Mouse (Mus musculus) R1 (cell line): Measurements from ENCODE around the gene Il1r1.

ENCODE experiments used
- DNase-seq: peaks from one replicate; pipeline ENCODE4 v3.0.0-alpha.2; 2018; ENCODE audit warnings: low read depth, low spot score

The Il1r1 gene

GRCm38 (mm10) chr1:40224539-40225284, at the start of gene Il1r1:
Gene Il1r1, plus strand, starts transcription at chr1:40225080.
- no peak for DNase-seq

DNA sequence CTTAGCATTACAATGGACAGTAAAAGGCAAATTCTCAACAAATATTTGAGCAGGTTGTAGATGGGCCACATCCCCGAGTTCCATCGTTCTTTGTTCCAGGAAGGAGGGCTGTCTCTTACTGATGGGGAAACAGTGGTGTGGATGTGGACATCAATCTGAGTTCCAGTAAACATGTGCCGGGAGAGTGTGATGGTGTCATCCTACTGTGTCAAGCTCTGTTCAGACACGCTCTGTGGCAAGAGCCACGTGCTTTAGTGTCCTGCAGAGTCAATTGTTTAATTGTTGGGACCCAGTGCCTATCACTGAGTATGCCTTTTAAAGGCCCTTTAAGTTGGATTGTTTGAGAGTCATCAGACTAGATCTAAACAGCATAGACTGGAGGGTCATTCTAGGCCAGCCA, 49.8 kb upstream of the Il1r1 start:
- no peak for DNase-seq

GRCm38 (mm10) chr1:40175797-40176196, 49.1 kb upstream of the Il1r1 start:
- DNase-seq, result no peak

DNA sequence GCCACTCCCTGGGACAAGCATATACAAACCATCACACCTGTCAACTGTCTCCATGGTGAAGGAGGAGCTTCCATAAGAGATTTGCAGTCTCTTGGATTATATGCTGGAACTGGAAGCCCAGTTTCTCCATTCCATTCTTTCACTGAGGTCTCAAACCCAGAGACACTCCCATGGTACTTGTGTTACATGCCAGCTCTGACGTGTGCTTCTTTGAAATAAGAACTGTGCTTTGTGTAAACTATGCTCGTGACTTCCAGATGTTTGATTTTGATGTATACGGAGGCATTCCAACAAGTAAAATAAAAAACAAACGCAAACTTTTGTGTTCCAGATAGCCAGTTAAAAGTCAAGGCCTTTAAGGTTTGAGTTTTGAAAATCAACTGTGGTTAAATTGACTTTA, 45.8 kb upstream of the Il1r1 start:
- DNase-seq, result no peak

GRCm38 (mm10) chr1:40179493-40179892, 45.4 kb upstream of the Il1r1 start:
- no peak for DNase-seq

- DNase-seq, result no peak
These were observed 44.0 kb upstream of the Il1r1 start for GRCm38 (mm10) chr1:40180861-40181260.

DNA sequence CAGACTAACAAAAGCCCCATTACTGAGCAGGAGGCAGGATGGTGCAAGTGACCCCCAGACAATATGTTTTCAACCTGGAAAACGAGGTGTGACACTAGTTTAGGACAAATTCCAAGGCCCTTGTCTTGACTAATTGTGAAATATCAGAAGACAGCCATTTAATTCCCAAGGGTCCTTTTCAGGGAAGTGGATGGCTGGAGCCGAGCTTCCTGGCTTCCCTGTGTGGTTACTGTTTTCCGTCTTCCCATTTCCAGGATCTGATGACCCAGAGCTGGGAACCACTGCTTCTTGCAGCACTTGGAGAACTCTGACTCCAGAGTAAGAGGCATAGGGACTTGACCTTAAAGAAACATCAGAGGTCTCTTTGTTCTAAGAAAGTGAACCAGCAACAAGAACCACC, 43.2 kb upstream of the Il1r1 start:
- no peak for DNase-seq

GRCm38 (mm10) chr1:40183410-40183809, 41.5 kb upstream of the Il1r1 start:
- DNase-seq, result no peak

DNA sequence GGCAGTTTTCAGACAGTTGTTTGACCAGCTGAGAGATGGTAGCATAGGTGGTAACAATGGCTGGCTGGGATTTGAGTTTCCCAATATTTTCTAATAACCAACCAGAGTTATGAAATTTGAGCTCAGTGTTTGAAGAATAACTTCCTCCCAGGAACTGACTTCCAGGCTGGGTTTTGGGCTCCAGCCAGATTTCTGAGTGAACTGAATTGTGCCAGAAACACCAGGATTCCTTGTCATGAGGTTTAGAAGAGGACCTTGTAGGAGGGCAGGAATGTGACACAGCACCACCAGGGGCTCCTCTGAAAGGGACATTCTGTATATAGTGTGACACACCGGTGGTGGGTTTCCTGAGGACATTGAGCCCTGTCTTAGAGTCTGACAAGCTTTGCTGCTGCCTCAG, 36.9 kb upstream of the Il1r1 start:
- DNase-seq, result no peak

- no peak for DNase-seq
These were observed 34.9 kb upstream of the Il1r1 start for GRCm38 (mm10) chr1:40190025-40190424.

DNA sequence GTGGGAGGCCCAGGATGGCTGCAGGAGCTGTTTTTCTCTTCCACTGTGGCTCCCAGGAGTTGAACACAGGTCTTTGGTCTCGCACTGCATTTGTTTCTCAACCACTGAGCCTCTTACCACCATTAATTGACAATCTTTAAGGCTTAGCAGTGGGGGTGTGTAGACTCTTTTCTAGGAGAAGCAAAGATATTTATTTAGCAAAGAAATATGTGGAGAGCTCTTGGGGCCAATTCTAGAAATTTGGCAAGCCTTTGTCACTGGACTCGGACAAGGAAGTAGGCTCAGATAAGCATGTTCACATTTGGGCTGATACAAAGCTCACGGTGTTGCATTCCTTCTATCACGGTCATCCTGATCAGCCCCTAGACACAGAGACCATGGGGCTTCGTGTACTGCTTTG, 34.0 kb upstream of the Il1r1 start:
- DNase-seq, result no peak

DNA sequence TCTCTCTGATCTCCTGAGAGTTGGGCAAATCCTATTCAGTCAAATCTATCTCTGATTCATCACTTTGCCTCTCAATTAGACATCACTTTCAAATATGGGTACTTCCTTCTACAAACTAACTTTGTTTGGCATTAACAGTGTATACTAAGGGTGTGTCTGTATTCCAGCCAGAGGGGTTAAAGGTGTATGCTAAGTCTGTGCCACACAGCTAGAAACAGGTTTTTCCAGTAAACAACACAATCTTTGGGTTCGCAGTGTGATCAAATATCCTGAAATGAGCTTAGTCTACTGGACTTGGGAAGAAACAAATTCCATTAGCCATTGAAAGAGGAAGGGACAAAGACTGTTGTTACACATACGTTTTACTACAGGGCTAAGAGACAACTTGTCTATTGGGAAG, 30.6 kb upstream of the Il1r1 start:
- DNase-seq, result no peak

- DNase-seq, result no peak
These were observed 11.3 kb upstream of the Il1r1 start for GRCm38 (mm10) chr1:40213337-40214159.

GRCm38 (mm10) chr1:40217521-40217920, 7.4 kb upstream of the Il1r1 start:
- DNase-seq, result peak; percentile 14

DNA sequence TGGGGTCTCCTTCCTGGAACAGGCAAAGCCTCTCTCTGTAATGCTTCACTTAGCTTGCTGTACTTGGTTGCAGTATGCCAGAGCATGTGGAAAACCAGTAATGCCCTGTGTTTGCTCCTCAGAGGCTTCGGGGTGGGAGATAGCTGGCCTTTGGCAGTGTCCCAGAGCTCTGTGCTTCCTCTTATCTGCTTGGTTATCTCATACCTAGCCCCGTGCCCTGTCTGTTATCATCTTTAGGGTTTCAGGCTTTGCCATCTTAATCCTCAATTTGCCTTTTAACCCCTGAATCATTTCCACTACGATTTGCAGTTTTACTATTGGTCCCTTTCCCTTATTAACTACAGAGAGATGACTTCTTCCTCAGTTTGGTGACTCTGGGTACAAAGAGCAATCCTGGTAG, 6.3 kb upstream of the Il1r1 start:
- DNase-seq, result no peak

GRCm38 (mm10) chr1:40220549-40220948, 4.3 kb upstream of the Il1r1 start:
- DNase-seq, result no peak

DNA sequence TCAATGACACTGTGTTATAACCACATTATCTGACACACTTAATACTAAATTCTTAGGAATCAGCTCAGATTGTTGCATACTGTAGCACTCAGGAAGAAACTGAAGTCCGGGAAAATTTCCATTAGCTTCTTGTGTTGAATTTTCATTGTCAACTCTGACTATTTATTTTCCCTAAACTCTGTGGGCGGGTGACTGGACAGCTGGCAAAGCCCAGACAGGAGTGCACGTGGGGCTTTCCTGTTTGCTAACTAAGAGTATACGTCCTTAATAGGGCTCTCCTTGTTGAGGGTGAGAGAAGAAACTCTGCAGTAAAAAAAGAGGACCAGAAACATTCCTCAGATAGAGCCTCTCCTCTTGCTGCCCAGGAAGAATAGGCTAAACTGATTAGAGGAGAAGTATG, 3.0 kb upstream of the Il1r1 start:
- DNase-seq, result no peak

DNA sequence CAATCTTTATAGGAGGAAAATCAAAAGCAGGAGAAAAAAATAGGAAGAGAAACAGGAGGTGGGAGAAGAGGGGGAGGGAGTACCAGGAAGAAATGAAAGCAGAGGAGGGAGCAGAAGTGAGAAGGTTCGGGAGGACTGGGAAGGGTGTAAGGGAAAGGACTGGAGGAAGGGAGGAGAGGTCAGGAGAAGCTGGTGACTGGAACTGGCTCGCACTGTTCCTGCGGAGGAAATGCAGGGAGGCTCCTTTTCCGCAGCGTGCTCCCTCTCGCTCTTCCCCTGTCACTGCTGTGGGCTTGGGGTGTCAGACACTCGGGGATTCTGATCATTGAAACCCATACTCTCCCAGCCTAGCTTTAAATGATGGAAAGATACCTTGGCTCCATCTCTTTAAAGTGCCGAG, 2.2 kb upstream of the Il1r1 start:
- DNase-seq, result no peak

- DNase-seq, result no peak
These were observed 1.3 kb upstream of the Il1r1 start for GRCm38 (mm10) chr1:40223591-40223990.

DNA sequence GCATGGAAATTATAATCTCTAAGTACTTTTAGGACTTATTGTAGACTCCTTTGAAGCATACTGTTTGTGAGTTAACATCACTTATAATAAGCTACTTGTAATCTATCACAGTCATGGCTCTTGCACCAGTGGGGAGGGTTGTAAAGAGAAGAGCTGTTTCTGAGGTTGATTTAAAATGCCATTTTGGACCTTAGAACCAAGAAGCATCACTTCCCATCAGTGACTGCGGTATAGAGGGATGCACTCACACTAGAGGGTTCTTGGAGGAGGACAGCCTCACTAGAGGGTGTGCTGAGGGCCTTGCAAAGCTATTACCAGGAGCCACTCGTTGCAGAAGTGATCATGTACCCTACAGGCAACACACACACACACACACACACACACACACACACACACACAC, 700 bp downstream of the Il1r1 start:
- no peak for DNase-seq

- no peak for DNase-seq
These were observed 4.2 kb downstream of the Il1r1 start for GRCm38 (mm10) chr1:40229033-40229432.

DNA sequence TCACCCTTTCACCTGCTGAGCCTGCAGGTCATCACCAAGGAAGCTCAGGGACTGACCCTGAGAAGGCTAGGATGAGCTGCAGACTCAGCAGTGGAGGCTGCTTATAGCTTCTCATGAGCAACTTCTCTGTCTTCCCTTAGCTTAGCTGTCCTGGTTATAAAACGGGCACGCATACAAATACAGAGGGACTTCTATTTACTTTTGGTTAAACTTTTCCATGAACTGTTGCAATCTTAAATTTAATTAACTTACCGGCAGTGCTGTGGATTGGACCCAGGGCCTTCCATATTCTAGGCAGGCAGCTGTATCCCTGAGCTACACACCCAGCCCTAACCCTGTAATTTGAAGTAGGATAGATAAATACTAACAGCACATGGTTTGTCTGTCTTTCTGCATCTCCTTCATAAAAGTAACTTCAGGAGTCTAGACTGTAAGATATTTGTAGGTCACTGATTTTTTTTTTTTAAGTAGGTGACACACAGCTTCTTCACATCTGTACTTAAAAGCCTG, 4.9 kb downstream of the Il1r1 start:
- no peak for DNase-seq

GRCm38 (mm10) chr1:40230336-40230735, 5.5 kb downstream of the Il1r1 start:
- no peak for DNase-seq
